Mouse (Mus musculus) hindbrain, postnatal 0 days (tissue): ENCODE results near the gene Npw. TPM values are rescaled to one million over a fixed set of nuclear protein-coding genes. Genes with fewer than 3 reads are reported as not detected.
"Not testable (repeated sequence)": the region's sequence is repeated elsewhere in the genome, so short reads cannot be mapped to it uniquely, and the experiment has no call there.

Experiments
- ATAC-seq: fragments of 200-750 bp; cut with Nextera tagmentation; 2 replicates; pipeline ENCODE4 v1.8.0; 2017; ENCODE audit warnings: mild to moderate bottlenecking, moderate TSS enrichment, moderate library complexity
- DNase-seq: peaks from one replicate; pipeline ENCODE4 v3.0.0-alpha.2; 2015; ENCODE audit warnings: low spot score
- H3K27ac ChIP-seq: fragments of 300-500 bp; sonication (generic); 2 replicates; pipeline ENCODE4 v1.5.1; 2014; ENCODE audit warnings: mild to moderate bottlenecking
- H3K27me3 ChIP-seq: fragments of 300-500 bp; sonication (generic); 2 replicates; pipeline ENCODE4 v1.6.1; 2014; ENCODE audit warnings: low read length, mixed read lengths; ENCODE audit not compliant: insufficient read depth
- H3K36me3 ChIP-seq: fragments of 300-500 bp; sonication (generic); 2 replicates; pipeline ENCODE4 v1.6.1; 2014; ENCODE audit warnings: low read length, mixed read lengths; ENCODE audit not compliant: insufficient read depth
- H3K4me1 ChIP-seq: fragments of 300-500 bp; sonication (generic); 2 replicates; pipeline ENCODE4 v1.6.1; 2014; ENCODE audit warnings: antibody characterized with exemption, low read length, mixed read lengths; ENCODE audit not compliant: insufficient read depth
- H3K4me2 ChIP-seq: fragments of 300-500 bp; sonication (generic); 2 replicates; pipeline ENCODE4 v1.6.1; 2014; ENCODE audit warnings: low read depth, mild to moderate bottlenecking, low read length, moderate library complexity, mixed read lengths
- H3K4me3 ChIP-seq: fragments of 300-500 bp; sonication (generic); 2 replicates; pipeline ENCODE4 v1.5.1; 2014; ENCODE audit warnings: low read length
- H3K9ac ChIP-seq: fragments of 300-500 bp; sonication (generic); replicated peaks from 2 replicates; pipeline ENCODE4 v1.6.1; 2014; ENCODE audit warnings: mild to moderate bottlenecking, low read length, moderate library complexity, mixed read lengths
- H3K9me3 ChIP-seq: fragments of 300-500 bp; sonication (generic); 2 replicates; pipeline ENCODE4 v1.6.1; 2016; ENCODE audit warnings: low read length, mixed read lengths
- CTCF ChIP-seq: IDR thresholded peaks from 2 replicates; pipeline ENCODE4 v1.5.1; 2016; ENCODE audit warnings: antibody characterized with exemption, control low read depth, low read depth
- WGBS: fragments of 180-500 bp; shearing (Covaris S2); extraction: QIAGEN DNeasy Blood & Tissue Kit; methylation state at CpG from one replicate; pipeline ENCODE4 v1.1.7; 2014; 5-methylcytosine and 5-hydroxymethylcytosine counted together
- polyA plus RNA-seq: library from polyadenylated mRNA; unstranded; fragments of >200 nt; fragmentation: Nextera tagmentation; extraction: Ambion mirVana; gene quantifications from 2 replicates; pipeline ENCODE4 v1.2.1, GENCODE M21; 2015
- total RNA-seq: library from RNA; depleted of rRNA; stranded (reverse); fragments of >200 nt; gene quantifications from 2 replicates; pipeline ENCODE4 v1.2.3, GENCODE M21; 2014

Gene Npw
- total and polyA plus RNA-seq, 2 experiments from 2014 or later = 0.65 to 0.78 TPM

DNA sequence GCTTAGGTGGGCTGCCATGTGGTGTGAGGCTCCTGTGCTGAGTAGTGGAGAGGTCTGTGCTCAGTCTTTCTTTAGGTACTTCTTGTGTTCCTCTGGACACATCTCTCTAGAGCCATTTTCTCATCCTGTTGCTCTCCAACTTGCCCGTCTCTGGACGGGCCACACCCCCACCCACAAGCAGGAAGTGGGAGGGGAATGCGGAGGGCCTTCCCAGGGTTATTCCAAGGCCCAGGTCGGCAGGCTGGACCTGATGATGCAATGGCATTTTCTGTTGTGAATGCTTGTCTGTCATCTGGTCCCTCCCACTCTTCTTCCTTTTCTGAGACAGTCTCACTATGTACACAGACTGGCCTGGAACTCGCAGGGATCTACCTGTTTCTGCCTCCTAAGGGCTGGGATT is 13.9 kb upstream of the Npw start:
- DNase-seq (no peak), ATAC-seq (no peak)
- WGBS = 39% methylated on average over 5 of the region's 5 CpGs
- no peaks in the 10 kb centered on the region for H3K27me3 ChIP-seq
- no peak overlapping the region for H3K4me3 ChIP-seq
- TF ChIP-seq CTCF = no peak
- peak overlapping the region; percentile 15; the same call in 1 of the 2 replicates for H3K9ac ChIP-seq
- no peaks in the 10 kb centered on the region for H3K9me3 ChIP-seq
- 0 out of 2 replicates have a peak overlapping the region, but pooled peaks have one; percentile 8 for H3K4me2 ChIP-seq
- peaks cover 7% of the 10 kb centered on the region; the same call in 1 of the 2 replicates for H3K36me3 ChIP-seq
- H3K27ac ChIP-seq = no peak overlapping the region
- peaks cover 14% of the 10 kb centered on the region for H3K4me1 ChIP-seq

DNA sequence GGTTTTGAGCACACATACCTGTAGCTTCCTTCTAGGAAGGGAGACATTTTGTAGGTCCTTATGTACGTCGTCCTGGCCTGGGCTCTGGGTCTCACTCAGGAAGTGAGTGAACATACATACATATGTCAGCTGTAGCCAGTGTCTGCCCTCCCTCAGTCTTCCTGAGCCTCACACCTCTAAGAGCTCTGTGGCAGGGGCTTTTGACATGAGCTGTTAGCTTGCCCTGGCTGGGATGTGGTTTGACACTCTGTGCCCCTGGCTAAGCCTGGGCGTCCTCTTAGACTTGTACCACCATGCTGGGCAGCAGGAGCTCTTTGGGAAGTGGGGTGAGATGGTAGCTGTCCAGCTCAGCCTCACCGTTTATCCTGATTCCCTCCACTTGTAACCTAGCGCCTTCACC is 13.1 kb upstream of the Npw start:
- Histone ChIP-seq H3K27ac (no peak overlapping the region), H3K27me3 (no peaks in the 10 kb centered on the region), H3K9ac (peak overlapping the region; percentile 15; the same call in 1 of the 2 replicates), H3K4me2 (peak overlapping the region; percentile 67), H3K4me3 (no peak overlapping the region), H3K36me3 (no peaks in the 10 kb centered on the region), H3K4me1 (peaks cover 14% of the 10 kb centered on the region), H3K9me3 (no peaks in the 10 kb centered on the region)
- whole genome bisulfite sequencing = 68% methylated on average over 5 of the region's 5 CpGs
- no peak for TF ChIP-seq CTCF
- ATAC-seq = no peak
- DNase-seq = no peak

- Histone ChIP-seq H3K4me1 (peaks cover 14% of the 10 kb centered on the region), H3K27me3 (no peaks in the 10 kb centered on the region), H3K4me3 (peak overlapping the region; percentile 88), H3K27ac (peak overlapping the region; percentile 92), H3K9me3 (no peaks in the 10 kb centered on the region), H3K9ac (peak overlapping the region; percentile 97), H3K4me2 (peak overlapping the region; percentile 67), H3K36me3 (no peaks in the 10 kb centered on the region)
- ATAC-seq (no peak), DNase-seq (peak; percentile 15)
- no peak for TF ChIP-seq CTCF
- 11% methylated on average over 8 of the region's 8 CpGs for WGBS
Observed at GRCm38 (mm10) chr17:24670246-24670844, 12.1 kb upstream of the Npw start.

DNA sequence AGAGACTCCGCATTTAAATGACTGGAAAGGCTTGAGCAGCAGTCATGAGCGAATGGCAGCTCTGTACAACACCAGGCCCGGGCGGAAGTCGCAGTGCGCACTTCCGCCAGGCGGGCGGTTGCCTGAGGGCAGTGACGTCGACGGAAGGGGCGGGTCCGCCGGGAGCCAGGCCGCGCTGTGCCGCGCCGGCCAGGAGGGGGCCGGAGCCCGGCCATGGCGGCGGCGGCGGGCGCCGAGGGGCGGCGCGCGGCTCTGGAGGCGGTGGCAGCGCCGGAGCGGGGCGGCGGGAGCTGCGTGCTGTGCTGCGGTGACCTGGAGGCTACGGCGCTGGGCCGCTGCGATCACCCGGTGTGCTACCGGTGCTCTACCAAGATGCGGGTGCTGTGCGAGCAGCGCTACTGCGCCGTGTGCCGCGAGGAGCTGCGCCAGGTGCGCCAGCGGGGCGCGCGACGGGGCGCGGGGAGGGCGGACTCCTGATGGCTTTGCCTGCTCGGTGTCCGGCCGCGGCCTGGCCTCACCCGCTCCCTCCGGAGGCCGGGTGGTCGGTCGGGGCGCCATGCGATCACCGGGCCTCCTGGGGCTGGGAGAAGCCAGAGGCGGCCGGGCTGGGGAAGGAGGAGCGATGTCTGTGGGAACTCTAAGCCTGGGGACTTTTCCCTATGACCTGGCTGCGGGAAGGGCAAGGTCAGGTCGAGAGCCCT is 11.4 kb upstream of the Npw start, which contains the start of gene Zfp598:
Gene Zfp598 (plus strand): TSS at position 143 of the 701 bp plus-strand sequence.
- DNase-seq (peak; percentile 97), ATAC-seq (peak; percentile 99)
- peak within 1 kb of the TSS; percentile 88 for H3K4me3 ChIP-seq
- 2% methylated on average over 67 of the region's 80 CpGs for WGBS
- H3K27me3 ChIP-seq = no peaks in the 10 kb centered on the region
- H3K36me3 ChIP-seq = no peaks in the 10 kb centered on the region
- peak within 1 kb of the TSS; percentile 97 for H3K9ac ChIP-seq
- TF ChIP-seq CTCF = 0 out of 2 replicates have a peak, but pooled peaks have one; percentile 18
- H3K27ac ChIP-seq = peak within 1 kb of the TSS; percentile 92
- peaks cover 14% of the 10 kb centered on the region for H3K4me1 ChIP-seq
- H3K4me2 ChIP-seq = peak within 1 kb of the TSS; percentile 67
- H3K9me3 ChIP-seq = no peaks in the 10 kb centered on the region

- 12% methylated on average over 15 of the region's 15 CpGs for WGBS
- not testable (repeated sequence) for H3K36me3 ChIP-seq, DNase-seq, H3K9me3 ChIP-seq, H3K27me3 ChIP-seq
- peak overlapping the region; percentile 88 for H3K4me3 ChIP-seq
- peaks cover 14% of the 10 kb centered on the region for H3K4me1 ChIP-seq
- H3K4me2 ChIP-seq = peak overlapping the region; percentile 67
- H3K9ac ChIP-seq = peak overlapping the region; percentile 97
- H3K27ac ChIP-seq = peak overlapping the region; percentile 92
- ATAC-seq = peak; percentile 38
Observed at GRCm38 (mm10) chr17:24669214-24669544, 10.9 kb upstream of the Npw start.

- Histone ChIP-seq H3K27me3 (no peaks in the 10 kb centered on the region), H3K4me1 (peaks cover 14% of the 10 kb centered on the region), H3K4me3 (no peak overlapping the region), H3K27ac (no peak overlapping the region), H3K36me3 (no peaks in the 10 kb centered on the region), H3K4me2 (no peak overlapping the region), H3K9me3 (no peaks in the 10 kb centered on the region), H3K9ac (no peak overlapping the region)
- 24% methylated on average over 6 of the region's 6 CpGs for WGBS
- peak; percentile 80 for TF ChIP-seq CTCF
- DNase-seq (peak; percentile 72), ATAC-seq (no peak)
Observed at GRCm38 (mm10) chr17:24667416-24667815, 9.2 kb upstream of the Npw start.

DNA sequence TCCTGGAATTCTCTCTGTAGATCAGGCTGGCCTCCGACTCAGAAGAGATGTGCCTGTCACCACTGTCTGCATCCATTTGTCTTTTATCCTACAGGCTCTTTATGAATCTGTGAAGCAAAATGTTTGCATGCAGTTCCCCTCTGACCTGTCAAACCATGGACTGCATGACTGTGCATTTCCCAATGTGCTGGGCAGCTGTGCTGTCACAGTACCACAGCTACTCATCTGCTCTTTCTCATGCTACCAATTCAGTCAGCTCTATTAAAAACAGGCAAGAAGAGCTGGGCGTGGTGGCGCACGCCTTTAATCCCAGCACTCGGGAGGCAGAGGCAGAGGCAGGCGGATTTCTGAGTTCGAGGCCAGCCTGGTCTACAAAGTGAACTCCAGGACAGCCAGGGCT is 8.8 kb upstream of the Npw start:
- H3K27ac ChIP-seq, H3K4me2 ChIP-seq, H3K9me3 ChIP-seq, H3K9ac ChIP-seq, H3K36me3 ChIP-seq, H3K27me3 ChIP-seq, ATAC-seq, H3K4me3 ChIP-seq, DNase-seq: not testable (repeated sequence)
- WGBS = 68% methylated on average over 7 of the region's 7 CpGs
- peaks cover 14% of the 10 kb centered on the region for H3K4me1 ChIP-seq
